Mouse (Mus musculus): Measurements from ENCODE around the gene Csnk1e.
A peak's percentile ranks its signal among the peaks of the same experiment; 100 is the strongest.

Csnk1e gene

GRCm38 (mm10) chr15:79422715-79423243, 32.6 kb downstream of the Csnk1e start:
- no peak for DNase-seq (ENCODE audit: low spot score)

GRCm38 (mm10) chr15:79418677-79419076, 36.7 kb downstream of the Csnk1e start:
- DNase-seq (ENCODE audit: low spot score): no peak

- no peak for DNase-seq (ENCODE audit: low spot score)
Measured at GRCm38 (mm10) chr15:79418265-79418664, 37.1 kb downstream of the Csnk1e start.

GRCm38 (mm10) chr15:79417379-79417778, 38.0 kb downstream of the Csnk1e start:
- no peak for DNase-seq (ENCODE audit: low spot score)

- no peak for DNase-seq (ENCODE audit: low spot score)
Measured at GRCm38 (mm10) chr15:79416460-79417085, 38.8 kb downstream of the Csnk1e start.

- no peak for DNase-seq (ENCODE audit: low spot score)
Measured at GRCm38 (mm10) chr15:79414513-79414912, 40.9 kb downstream of the Csnk1e start.

GRCm38 (mm10) chr15:79413802-79414201, 41.6 kb downstream of the Csnk1e start:
- DNase-seq (ENCODE audit: low spot score): no peak

- no peak for DNase-seq (ENCODE audit: low spot score)
Measured at GRCm38 (mm10) chr15:79413201-79413600, 42.2 kb downstream of the Csnk1e start.

- DNase-seq (ENCODE audit: low spot score): no peak
Measured at GRCm38 (mm10) chr15:79411363-79412065, 43.9 kb downstream of the Csnk1e start.

GRCm38 (mm10) chr15:79409077-79409573, 46.2 kb downstream of the Csnk1e start:
- no peak for DNase-seq (ENCODE audit: low spot score)

GRCm38 (mm10) chr15:79406564-79406963, 48.8 kb downstream of the Csnk1e start:
- DNase-seq (ENCODE audit: low spot score): no peak

- no peak for DNase-seq (ENCODE audit: low spot score)
Measured at GRCm38 (mm10) chr15:79404277-79404676, 51.1 kb downstream of the Csnk1e start.

GRCm38 (mm10) chr15:79403763-79404210, 51.6 kb downstream of the Csnk1e start:
- no peak for DNase-seq (ENCODE audit: low spot score)

- peak; percentile 72 for DNase-seq (ENCODE audit: low spot score)
Measured at GRCm38 (mm10) chr15:79402836-79403762, 52.3 kb downstream of the Csnk1e start, which contains the start of gene Tmem184b. Gene Tmem184b, minus strand, starts transcription at chr15:79403569.

GRCm38 (mm10) chr15:79402176-79402575, 53.2 kb downstream of the Csnk1e start:
- DNase-seq (ENCODE audit: low spot score): no peak

GRCm38 (mm10) chr15:79400975-79401365, 54.4 kb downstream of the Csnk1e start:
- DNase-seq (ENCODE audit: low spot score): no peak

- no peak for DNase-seq (ENCODE audit: low spot score)
Measured at GRCm38 (mm10) chr15:79400134-79400974, 55.0 kb downstream of the Csnk1e start.

GRCm38 (mm10) chr15:79399231-79400052, 55.9 kb downstream of the Csnk1e start:
- no peak for DNase-seq (ENCODE audit: low spot score)

GRCm38 (mm10) chr15:79396736-79397135, 58.6 kb downstream of the Csnk1e start:
- DNase-seq (ENCODE audit: low spot score): peak; percentile 39

- DNase-seq (ENCODE audit: low spot score): no peak
Measured at GRCm38 (mm10) chr15:79395281-79395680, 60.1 kb downstream of the Csnk1e start.
